Mouse (Mus musculus): ENCODE data around the gene Mthfsd.

Mthfsd gene

DNA sequence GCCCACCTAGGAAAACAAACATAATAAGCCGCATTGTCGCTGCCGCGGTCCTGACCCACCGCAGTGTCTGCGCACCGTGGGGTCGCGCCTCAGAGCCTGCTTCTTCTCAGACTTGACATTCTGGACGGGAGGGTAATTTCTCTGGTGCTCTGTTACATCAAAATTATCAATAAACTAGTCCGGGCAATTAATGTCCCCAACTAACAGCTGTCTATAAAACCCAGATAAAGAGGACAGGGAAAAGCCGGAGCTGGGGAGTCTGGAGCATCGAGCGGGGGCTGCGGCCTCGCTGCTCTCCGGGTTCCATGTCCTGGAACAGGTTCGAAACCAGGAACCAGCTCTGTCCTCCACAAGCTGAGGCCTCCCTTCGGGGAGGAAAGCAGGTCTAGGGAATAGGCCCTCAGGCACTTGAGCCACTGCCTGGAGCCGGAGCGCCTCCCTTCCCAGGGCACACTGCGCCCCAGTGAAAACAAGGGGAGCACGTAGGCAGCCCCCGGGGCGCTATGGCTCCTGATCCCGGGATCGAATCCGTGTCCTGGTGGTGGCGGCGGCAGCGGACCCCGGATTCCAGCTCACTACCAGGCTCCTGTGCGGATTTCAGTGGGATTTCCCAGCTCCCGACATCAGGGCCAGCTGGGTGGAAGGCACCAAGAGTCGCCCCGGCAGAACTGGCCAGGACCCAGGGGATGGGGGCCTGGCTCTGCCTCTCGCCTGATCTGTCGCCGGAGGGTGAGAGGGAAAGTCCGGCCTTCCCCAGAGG, 19.1 kb downstream of the Mthfsd start:
- DNase-seq (ENCODE audit: low read depth, low spot score) = no peak

DNA sequence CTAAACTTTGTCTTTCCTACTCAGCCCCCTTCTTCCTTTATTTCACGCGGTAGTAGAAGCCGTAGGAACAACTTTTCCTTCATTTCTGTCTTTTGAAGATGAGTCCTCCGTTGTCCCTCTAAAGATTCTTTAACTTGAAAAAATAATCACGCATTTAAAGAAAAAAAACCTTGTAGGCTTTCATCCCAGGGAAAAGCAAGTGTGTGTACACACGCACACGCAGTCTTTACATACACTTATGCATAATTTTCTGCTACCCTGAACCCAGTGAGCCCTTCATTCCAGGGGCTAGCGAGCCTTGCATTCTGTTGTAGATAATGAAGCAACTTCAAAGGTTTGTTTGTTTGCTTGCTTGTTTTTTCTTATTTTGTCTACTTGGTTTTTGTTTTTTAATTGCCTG, 19.9 kb downstream of the Mthfsd start:
- no peak for DNase-seq (ENCODE audit: low read depth, low spot score)

DNA sequence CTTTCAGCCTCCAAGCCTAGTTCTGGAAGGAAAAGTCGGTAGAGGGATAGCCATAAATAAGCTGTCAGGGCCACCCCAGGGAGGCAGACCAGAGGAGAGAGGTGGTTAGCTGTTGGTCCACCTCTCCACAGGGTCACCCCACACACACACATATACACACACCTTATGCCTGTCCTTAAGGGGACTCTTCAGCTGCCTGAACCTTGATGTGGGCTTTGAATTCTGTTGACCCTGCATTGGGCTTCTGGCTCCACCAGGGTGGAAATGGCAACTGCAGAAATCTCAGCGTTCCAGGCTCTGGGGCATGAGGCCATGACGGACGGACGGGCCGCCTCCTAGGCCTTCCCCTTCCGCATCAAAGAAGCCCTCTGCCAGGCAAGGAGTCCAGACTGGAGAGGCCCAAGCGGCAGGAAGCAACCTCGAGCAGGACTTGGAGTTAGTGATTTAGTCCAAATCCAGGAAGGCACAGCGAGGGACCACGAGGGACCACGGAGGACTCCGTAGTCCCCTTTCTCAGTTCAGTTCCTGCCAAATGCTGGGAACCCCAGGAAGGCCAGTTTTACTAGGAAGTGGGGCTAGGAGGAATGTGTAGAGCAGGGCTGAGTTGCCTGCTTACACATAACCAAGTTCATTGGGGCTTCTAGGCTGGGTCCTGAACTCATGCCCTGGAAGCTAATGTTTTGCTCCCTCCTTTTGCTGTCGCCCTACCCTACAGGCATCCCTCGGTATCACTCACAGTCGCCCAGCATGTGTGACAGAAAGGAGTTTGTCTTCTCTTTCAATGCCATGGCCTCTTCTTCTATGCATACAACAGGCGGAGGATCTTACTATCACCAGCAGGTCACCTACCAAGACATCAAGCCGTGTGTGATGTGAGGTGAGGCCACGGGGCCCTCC, 21.9 kb downstream of the Mthfsd start:
- DNase-seq (ENCODE audit: low read depth, low spot score) = no peak

DNA sequence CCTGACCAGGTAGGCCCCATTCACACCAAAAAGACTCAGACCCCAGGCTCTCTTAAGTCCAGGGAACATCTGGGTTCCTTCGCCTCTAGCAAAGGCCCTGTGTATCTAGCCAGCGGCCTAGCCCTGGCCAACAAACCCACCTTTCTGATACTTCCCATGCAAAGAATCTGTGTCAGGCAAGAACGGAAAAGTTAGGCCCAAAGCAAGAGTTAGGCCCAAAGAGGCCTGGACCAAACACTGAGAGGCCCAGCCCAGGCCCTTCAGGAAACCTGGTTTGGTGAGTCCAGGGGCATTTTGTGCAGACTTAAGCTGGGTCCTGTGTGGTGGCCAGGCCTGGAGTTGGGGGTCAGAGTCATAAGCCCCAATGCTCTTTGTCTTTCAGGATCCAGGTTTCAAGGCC, 22.6 kb downstream of the Mthfsd start:
- DNase-seq (ENCODE audit: low read depth, low spot score) = no peak

DNA sequence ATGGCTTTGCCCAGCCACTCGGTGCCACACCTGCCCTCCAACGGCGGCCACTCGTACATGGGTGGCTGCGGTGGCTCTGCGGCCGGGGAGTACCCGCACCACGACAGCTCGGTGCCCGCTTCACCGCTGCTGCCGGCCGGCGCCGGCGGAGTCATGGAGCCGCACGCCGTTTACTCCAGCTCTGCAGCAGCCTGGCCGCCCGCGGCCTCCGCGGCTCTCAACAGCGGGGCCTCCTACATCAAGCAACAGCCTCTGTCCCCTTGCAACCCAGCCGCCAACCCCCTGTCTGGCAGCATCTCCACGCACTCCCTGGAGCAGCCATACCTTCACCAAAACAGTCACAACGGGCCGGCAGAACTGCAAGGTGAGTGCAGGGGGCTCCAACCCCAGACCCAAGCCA, 23.2 kb downstream of the Mthfsd start:
- no peak for DNase-seq (ENCODE audit: low read depth, low spot score)

DNA sequence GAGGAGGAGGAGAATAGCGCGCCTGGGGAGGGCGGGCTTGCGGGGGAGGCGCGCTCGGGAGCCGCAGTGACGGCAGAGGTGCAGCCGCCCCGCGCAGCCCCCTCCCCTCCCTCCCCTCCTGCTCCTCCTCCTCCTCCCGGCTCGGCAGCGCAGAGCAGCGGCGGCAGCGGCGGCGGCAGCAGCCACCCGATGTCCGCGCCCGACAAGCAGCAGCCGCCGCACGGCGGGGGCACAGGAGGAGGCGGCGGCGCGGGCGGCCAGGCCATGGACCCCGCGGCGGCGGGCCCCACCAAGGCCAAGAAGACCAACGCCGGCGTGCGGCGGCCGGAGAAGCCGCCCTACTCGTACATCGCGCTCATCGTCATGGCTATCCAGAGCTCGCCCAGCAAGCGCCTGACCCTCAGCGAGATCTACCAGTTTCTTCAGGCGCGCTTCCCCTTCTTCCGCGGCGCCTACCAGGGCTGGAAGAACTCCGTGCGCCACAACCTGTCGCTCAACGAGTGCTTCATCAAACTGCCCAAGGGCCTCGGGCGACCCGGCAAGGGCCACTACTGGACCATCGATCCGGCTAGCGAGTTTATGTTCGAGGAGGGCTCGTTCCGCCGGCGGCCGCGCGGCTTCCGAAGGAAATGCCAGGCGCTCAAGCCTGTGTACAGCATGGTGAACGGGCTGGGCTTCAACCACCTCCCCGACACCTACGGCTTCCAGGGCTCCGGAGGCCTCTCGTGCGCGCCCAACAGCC, 23.8 kb downstream of the Mthfsd start, which contains the start of gene Foxf1:
Gene Foxf1, plus strand, starts transcription at position 177 of the 742 bp plus-strand sequence.
- no peak for DNase-seq (ENCODE audit: low read depth, low spot score)

- no peak for DNase-seq (ENCODE audit: low read depth, low spot score)
Measured at GRCm38 (mm10) chr8:121083936-121084209, 24.3 kb downstream of the Mthfsd start.

GRCm38 (mm10) chr8:121083093-121083935, 24.9 kb downstream of the Mthfsd start:
- DNase-seq (ENCODE audit: low read depth, low spot score) = peak; percentile 12

- DNase-seq (ENCODE audit: low read depth, low spot score) = no peak
Measured at GRCm38 (mm10) chr8:121082218-121083092, 25.7 kb downstream of the Mthfsd start.

GRCm38 (mm10) chr8:121081398-121081797, 26.8 kb downstream of the Mthfsd start:
- DNase-seq (ENCODE audit: low read depth, low spot score) = no peak

GRCm38 (mm10) chr8:121080361-121081090, 27.7 kb downstream of the Mthfsd start:
- no peak for DNase-seq (ENCODE audit: low read depth, low spot score)

GRCm38 (mm10) chr8:121079944-121080343, 28.2 kb downstream of the Mthfsd start:
- no peak for DNase-seq (ENCODE audit: low read depth, low spot score)

DNA sequence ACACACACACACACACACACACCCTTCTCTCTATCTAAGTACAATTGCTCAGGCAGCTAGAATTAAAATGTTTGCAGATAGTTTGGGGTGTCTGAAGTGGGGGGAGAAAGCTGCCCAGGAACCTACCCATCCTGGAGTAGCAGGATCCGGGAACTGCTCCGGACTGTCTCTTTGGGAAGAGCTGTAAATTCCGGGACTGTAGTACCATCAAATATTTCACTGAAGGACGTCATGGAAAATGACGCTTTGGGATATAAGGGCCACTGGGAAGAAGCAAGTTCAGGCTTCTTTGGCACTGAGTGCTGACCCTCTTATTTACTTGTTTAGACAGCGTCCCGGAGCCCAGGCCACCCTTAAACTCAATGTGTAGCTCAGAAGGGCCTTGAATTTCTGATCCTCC, 29.0 kb downstream of the Mthfsd start:
- no peak for DNase-seq (ENCODE audit: low read depth, low spot score)

GRCm38 (mm10) chr8:121078721-121079120, 29.5 kb downstream of the Mthfsd start:
- DNase-seq (ENCODE audit: low read depth, low spot score) = no peak

GRCm38 (mm10) chr8:121076555-121076954, 31.6 kb downstream of the Mthfsd start:
- no peak for DNase-seq (ENCODE audit: low read depth, low spot score)

DNA sequence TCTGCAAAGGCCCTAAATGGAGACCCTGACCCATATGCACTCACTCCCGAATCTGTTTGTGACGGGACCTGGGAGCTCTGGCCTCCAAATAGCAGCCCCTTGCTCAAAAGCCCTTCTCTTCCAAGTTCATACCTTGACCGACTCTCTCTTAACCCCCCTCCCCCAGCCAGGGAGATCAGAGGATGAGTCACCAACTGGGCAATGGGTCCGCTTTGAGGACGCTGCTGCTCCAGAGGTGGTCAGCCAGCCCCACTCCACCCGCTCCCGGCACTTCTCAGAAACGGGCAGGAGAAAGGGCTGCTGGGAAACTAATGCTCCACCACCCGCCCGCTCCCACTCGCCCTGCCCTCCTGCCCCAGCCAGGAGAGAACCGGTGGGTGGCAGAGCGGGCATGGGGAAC, 32.3 kb downstream of the Mthfsd start:
- DNase-seq (ENCODE audit: low read depth, low spot score) = no peak

DNA sequence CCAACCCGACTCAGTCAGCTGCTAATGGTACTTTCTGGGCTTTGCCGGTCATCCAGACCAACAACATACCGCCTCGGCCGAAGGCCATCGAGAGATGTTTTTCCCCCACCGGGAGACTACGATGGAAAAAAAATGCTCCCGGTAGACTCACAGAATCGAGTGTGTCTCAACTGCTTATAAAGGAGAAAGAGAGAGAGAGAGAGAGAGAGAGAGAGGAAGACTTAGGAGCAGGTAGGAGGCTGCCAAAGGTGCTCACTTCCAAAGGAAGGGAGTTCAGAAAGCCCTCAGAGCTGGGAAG, 33.4 kb downstream of the Mthfsd start:
- no peak for DNase-seq (ENCODE audit: low read depth, low spot score)

DNA sequence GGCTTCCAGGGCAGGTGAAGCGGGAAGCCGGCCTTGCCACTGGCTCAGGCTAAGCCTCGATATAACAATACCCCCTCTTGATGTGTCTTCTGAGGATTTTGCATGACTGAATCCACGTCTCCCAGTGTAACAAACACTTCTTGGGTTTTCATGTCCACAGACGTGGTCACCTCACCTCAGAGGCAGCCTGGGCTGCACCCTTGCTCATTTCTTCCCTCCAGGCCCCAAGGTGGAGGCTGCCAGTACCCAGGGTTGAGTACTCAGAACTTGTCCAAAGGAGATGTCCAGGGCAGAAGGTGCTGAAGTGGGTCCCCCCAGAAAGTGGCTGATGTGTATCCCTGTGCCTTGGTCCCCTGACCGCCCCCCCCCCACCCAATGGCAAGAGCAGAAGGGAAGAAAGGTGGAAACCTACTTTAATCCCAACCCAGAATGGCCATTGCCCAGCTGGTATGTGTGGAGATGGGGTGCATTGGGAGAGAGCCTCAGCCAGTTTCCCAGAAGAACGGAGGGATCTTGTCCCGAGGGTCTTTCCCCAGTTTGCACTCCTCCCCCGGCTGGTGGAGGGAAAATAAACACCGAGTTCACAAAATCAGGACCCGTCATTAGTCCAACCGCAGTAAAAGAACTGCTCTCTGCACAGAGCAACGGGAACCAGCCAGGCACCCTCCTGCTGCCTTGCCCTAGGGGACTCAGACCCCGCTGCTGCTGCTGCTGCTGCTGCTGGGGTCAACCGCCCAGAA, 33.9 kb downstream of the Mthfsd start:
- DNase-seq (ENCODE audit: low read depth, low spot score) = no peak
